Mouse (Mus musculus) small intestine, adult 2 months (tissue): ENCODE measurements around the gene Gm3415. TPM values are rescaled to one million over a fixed set of nuclear protein-coding genes. Genes with fewer than 3 reads are reported as not detected.
"Not testable (repeated sequence)": the region's sequence is repeated elsewhere in the genome, so short reads cannot be mapped to it uniquely, and the experiment has no call there.

Source experiments
- H3K27ac ChIP-seq: fragments of 200-500 bp; 2 replicates; pipeline ENCODE4 v1.5.1; 2012; ENCODE audit warnings: low read depth, low read length, control low read depth, inconsistent platforms; ENCODE audit not compliant: insufficient read depth
- H3K27me3 ChIP-seq: fragments of 200-500 bp; 2 replicates; pipeline ENCODE4 v1.6.1; 2012; ENCODE audit warnings: mild to moderate bottlenecking, moderate library complexity, low read length, inconsistent platforms; ENCODE audit not compliant: control insufficient read depth, insufficient read depth
- H3K36me3 ChIP-seq: fragments of 200-500 bp; 2 replicates; pipeline ENCODE4 v1.6.1; 2012; ENCODE audit warnings: mild to moderate bottlenecking, low read length, control low read depth, inconsistent platforms; ENCODE audit not compliant: control insufficient read depth, insufficient read depth
- H3K4me1 ChIP-seq: fragments of 200-500 bp; 2 replicates; pipeline ENCODE4 v1.6.1; 2012; ENCODE audit warnings: low read length, inconsistent platforms, mixed read lengths; ENCODE audit not compliant: control insufficient read depth, insufficient read depth, insufficient read length
- H3K4me3 ChIP-seq: fragments of 200-500 bp; 2 replicates; pipeline ENCODE4 v1.5.1; 2012; ENCODE audit warnings: low read depth, mild to moderate bottlenecking, control low read depth, inconsistent platforms, low read length, moderate library complexity
- CTCF ChIP-seq: fragments of 200-500 bp; IDR thresholded peaks from 2 replicates; pipeline ENCODE4 v1.5.1; 2012; ENCODE audit warnings: low read depth, mild to moderate bottlenecking, control low read depth, inconsistent platforms, low read length, moderate library complexity, mixed read lengths; ENCODE audit not compliant: insufficient replicate concordance, insufficient read length; ENCODE audit errors: extremely low read depth
- POLR2A ChIP-seq: fragments of 200-500 bp; IDR thresholded peaks from 2 replicates; pipeline ENCODE4 v1.6.1; 2012; ENCODE audit warnings: low read depth, mild to moderate bottlenecking, control low read depth, inconsistent platforms, low read length, moderate library complexity
- WGBS: fragments of 180-500 bp; shearing (Covaris S2); methylation state at CpG from one replicate; pipeline ENCODE4 v1.1.7; 2018; 5-methylcytosine and 5-hydroxymethylcytosine counted together
- polyA plus RNA-seq: library from polyadenylated mRNA; depleted of rRNA; stranded (reverse); fragments of >200 nt; gene quantifications from 2 replicates; pipeline ENCODE4 v1.2.3, GENCODE M21; 2012; rRNA removed

The Gm3415 gene
- polyA plus RNA-seq, result not detected in 2 replicates

- H3K4me3 ChIP-seq, H3K27me3 ChIP-seq, H3K4me1 ChIP-seq, H3K27ac ChIP-seq, H3K36me3 ChIP-seq: not testable (repeated sequence)
- no CpG with 5 or more reads among the region's 3 CpGs for WGBS
Observed at GRCm38 (mm10) chr5:146555836-146556235, at the start of gene Gm3415. Gm3415 (plus strand) TSS chr5:146556136.

- H3K27ac ChIP-seq, H3K27me3 ChIP-seq, H3K4me3 ChIP-seq, H3K36me3 ChIP-seq, H3K4me1 ChIP-seq: not testable (repeated sequence)
- 82% methylated on average over 2 of the region's 5 CpGs for WGBS
Observed at GRCm38 (mm10) chr5:146513823-146514222, 42.1 kb upstream of the Gm3415 start, which contains the start of gene Gm3402. Gm3402 (plus strand) TSS chr5:146514123.

- not testable (repeated sequence) for H3K4me3 ChIP-seq, H3K27me3 ChIP-seq, H3K36me3 ChIP-seq, H3K4me1 ChIP-seq, H3K27ac ChIP-seq
- 88% methylated on average over 3 of the region's 3 CpGs for WGBS
Observed at GRCm38 (mm10) chr5:146525501-146525900, 30.4 kb upstream of the Gm3415 start, which contains the start of gene Gm3404. Gm3404 (plus strand) TSS chr5:146525801.

- H3K36me3 ChIP-seq, H3K27me3 ChIP-seq, H3K4me1 ChIP-seq, H3K27ac ChIP-seq, H3K4me3 ChIP-seq: not testable (repeated sequence)
- 87% methylated on average over 3 of the region's 3 CpGs for WGBS
Observed at GRCm38 (mm10) chr5:146537347-146537746, 18.6 kb upstream of the Gm3415 start, which contains the start of gene Gm3409. Gm3409 (plus strand) TSS chr5:146537647.

GRCm38 (mm10) chr5:146564259-146564658 lies 8.3 kb downstream of the Gm3415 start:
- WGBS, result 79% methylated on average over 1 of the region's 1 CpGs
- H3K4me3 ChIP-seq, result no peak overlapping the region
- no peaks in the 10 kb centered on the region for H3K4me1 ChIP-seq
- no peak overlapping the region for H3K27ac ChIP-seq
- TF ChIP-seq POLR2A (no peak), CTCF (no peak)
- H3K36me3 ChIP-seq, result no peaks in the 10 kb centered on the region
- H3K27me3 ChIP-seq, result no peaks in the 10 kb centered on the region

GRCm38 (mm10) chr5:146567054-146567453 lies 11.1 kb downstream of the Gm3415 start:
- TF ChIP-seq POLR2A, result no peak
- TF ChIP-seq CTCF, result peak; percentile 30; the same call in 1 of the 2 replicates
- no peak overlapping the region for H3K27ac ChIP-seq
- no peak overlapping the region for H3K4me3 ChIP-seq
- no peaks in the 10 kb centered on the region for H3K4me1 ChIP-seq
- no peaks in the 10 kb centered on the region for H3K27me3 ChIP-seq
- 63% methylated on average over 4 of the region's 4 CpGs for WGBS
- no peaks in the 10 kb centered on the region for H3K36me3 ChIP-seq

GRCm38 (mm10) chr5:146570179-146570578 lies 14.2 kb downstream of the Gm3415 start:
- H3K4me1 ChIP-seq, H3K27ac ChIP-seq, H3K27me3 ChIP-seq, H3K36me3 ChIP-seq, H3K4me3 ChIP-seq: not testable (repeated sequence)
- WGBS, result 81% methylated on average over 6 of the region's 6 CpGs

- not testable (repeated sequence) for H3K27ac ChIP-seq, H3K27me3 ChIP-seq, H3K4me1 ChIP-seq, H3K4me3 ChIP-seq, H3K36me3 ChIP-seq
- WGBS, result 37% methylated on average over 6 of the region's 6 CpGs
Observed at GRCm38 (mm10) chr5:146571830-146572734, 16.1 kb downstream of the Gm3415 start.

- H3K27ac ChIP-seq, result not testable (repeated sequence)
Observed at GRCm38 (mm10) chr5:146572735-146573042, 16.8 kb downstream of the Gm3415 start.

More at GRCm38 (mm10) chr5:146572735-146573042, 16.8 kb downstream of the Gm3415 start:
- not testable (repeated sequence) for H3K27me3 ChIP-seq, H3K4me3 ChIP-seq, H3K4me1 ChIP-seq, H3K36me3 ChIP-seq
- 89% methylated on average over 4 of the region's 4 CpGs for WGBS
